Mouse (Mus musculus) heart, postnatal 0 days (tissue): ENCODE results near the gene Hnmt. TPM values are rescaled to one million over a fixed set of nuclear protein-coding genes. Genes with fewer than 3 reads are reported as not detected.
"Not testable (repeated sequence)": the region's sequence is repeated elsewhere in the genome, so short reads cannot be mapped to it uniquely, and the experiment has no call there.

Source experiments
- ATAC-seq: fragments of 200-750 bp; cut with Nextera tagmentation; 2 replicates; pipeline ENCODE4 v1.8.0; 2017; ENCODE audit warnings: low read depth, moderate number of reproducible peaks, moderate library complexity; ENCODE audit not compliant: insufficient read depth
- DNase-seq: peaks from one replicate; pipeline ENCODE4 v3.0.0-alpha.2; 2016; ENCODE audit warnings: low spot score
- H3K27ac ChIP-seq: fragments of 300-500 bp; sonication (generic); 2 replicates; pipeline ENCODE4 v1.5.1; 2014; ENCODE audit warnings: low read depth, mild to moderate bottlenecking
- H3K27me3 ChIP-seq: fragments of 300-500 bp; sonication (generic); 2 replicates; pipeline ENCODE4 v1.6.1; 2014; ENCODE audit warnings: low read length, mixed read lengths; ENCODE audit not compliant: control insufficient read depth, insufficient read depth
- H3K36me3 ChIP-seq: fragments of 300-500 bp; sonication (generic); replicated peaks from 2 replicates; pipeline ENCODE4 v1.6.1; 2014; ENCODE audit warnings: low read length, mixed read lengths; ENCODE audit not compliant: control insufficient read depth, insufficient read depth
- H3K4me1 ChIP-seq: fragments of 300-500 bp; sonication (generic); 2 replicates; pipeline ENCODE4 v1.6.1; 2014; ENCODE audit warnings: antibody characterized with exemption; ENCODE audit not compliant: control insufficient read depth, insufficient read depth
- H3K4me2 ChIP-seq: fragments of 300-500 bp; sonication (generic); 2 replicates; pipeline ENCODE4 v1.6.1; 2014; ENCODE audit warnings: low read depth, mild to moderate bottlenecking, low read length, moderate library complexity
- H3K4me3 ChIP-seq: fragments of 300-500 bp; sonication (generic); 2 replicates; pipeline ENCODE4 v1.5.1; 2014; ENCODE audit warnings: low read depth, low read length
- H3K9ac ChIP-seq: fragments of 300-500 bp; sonication (generic); replicated peaks from 2 replicates; pipeline ENCODE4 v1.6.1; 2014; ENCODE audit warnings: low read depth, low read length, mixed read lengths
- H3K9me3 ChIP-seq: fragments of 300-500 bp; sonication (generic); replicated peaks from 2 replicates; pipeline ENCODE4 v1.6.1; 2016; ENCODE audit warnings: low read length; ENCODE audit not compliant: control insufficient read depth
- CTCF ChIP-seq: IDR thresholded peaks from 2 replicates; pipeline ENCODE4 v1.5.1; 2016; ENCODE audit warnings: antibody characterized with exemption, control low read depth, low read depth
- EP300 ChIP-seq: IDR thresholded peaks from 2 replicates; pipeline ENCODE4 v1.6.1; 2016; ENCODE audit warnings: antibody characterized with exemption, low read depth
- WGBS: fragments of 180-500 bp; shearing (Covaris S2); extraction: QIAGEN DNeasy Blood & Tissue Kit; methylation state at CpG from one replicate; pipeline ENCODE4 v1.1.7; 2014; 5-methylcytosine and 5-hydroxymethylcytosine counted together
- polyA plus RNA-seq: library from polyadenylated mRNA; unstranded; fragments of >200 nt; fragmentation: Nextera tagmentation; extraction: Ambion mirVana; gene quantifications from 2 replicates; pipeline ENCODE4 v1.2.1, GENCODE M21; 2015
- total RNA-seq: library from RNA; depleted of rRNA; stranded (reverse); fragments of >200 nt; gene quantifications from 2 replicates; pipeline ENCODE4 v1.2.3, GENCODE M21; 2014; ENCODE audit warnings: low replicate concordance; rRNA removed

The Hnmt gene
- total and polyA plus RNA-seq, 2 experiments from 2014 or later, result 7.1 to 8.2 TPM

- no peaks in the 10 kb centered on the region for H3K36me3 ChIP-seq
- no peak for TF ChIP-seq CTCF
- no peak for TF ChIP-seq EP300
- 38% methylated on average over 1 of the region's 1 CpGs for WGBS
These were observed 66.3 kb downstream of the Hnmt start for GRCm38 (mm10) chr2:23982860-23983259.

DNA sequence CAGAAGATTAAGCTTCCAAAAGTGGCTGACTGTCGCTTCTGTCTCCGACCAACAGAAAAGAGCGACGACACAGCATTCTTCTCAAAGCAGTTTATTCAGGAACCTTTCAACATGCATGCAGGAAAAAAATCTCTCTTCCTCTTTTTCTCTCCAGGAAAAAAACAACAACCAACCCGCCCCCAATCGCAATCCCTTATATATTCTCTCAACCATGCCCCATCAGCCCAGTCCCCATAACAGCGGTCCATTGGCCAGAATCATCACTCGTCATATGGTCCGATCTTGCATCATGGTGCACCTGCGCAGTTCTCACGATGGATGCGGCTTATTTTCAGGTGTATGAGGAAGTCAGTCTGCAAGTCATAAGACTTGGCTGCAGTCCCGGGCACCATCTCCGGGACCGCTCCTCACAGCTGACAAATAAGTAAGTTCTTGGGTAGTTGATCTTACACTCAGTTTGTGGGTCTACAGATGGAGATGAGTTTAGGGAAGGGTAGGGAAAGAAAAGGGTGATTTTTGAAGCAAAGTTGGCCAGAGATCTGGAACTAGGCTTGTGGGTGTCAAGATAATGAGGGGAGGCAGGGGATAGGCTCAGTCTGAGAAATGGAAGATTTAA is 88.4 kb downstream of the Hnmt start:
- H3K9me3 ChIP-seq, H3K4me1 ChIP-seq, H3K36me3 ChIP-seq, DNase-seq, H3K27me3 ChIP-seq, H3K4me3 ChIP-seq, H3K27ac ChIP-seq, H3K4me2 ChIP-seq, H3K9ac ChIP-seq, ATAC-seq: not testable (repeated sequence)
- 88% methylated on average over 15 of the region's 15 CpGs for WGBS

More at GRCm38 (mm10) chr2:23982860-23983259, 66.3 kb downstream of the Hnmt start:
- Histone ChIP-seq H3K4me1 (no peaks in the 10 kb centered on the region), H3K27ac (no peak overlapping the region), H3K4me2 (no peak overlapping the region), H3K27me3 (no peaks in the 10 kb centered on the region), H3K9ac (no peak overlapping the region), H3K9me3 (no peaks in the 10 kb centered on the region), H3K4me3 (no peak overlapping the region)
- DNase-seq (no peak), ATAC-seq (no peak)

Other genes starting within 250 kb of the Hnmt start
- not detected in 2 replicates for gene Tbpl2, start 47.2 kb upstream of the Hnmt start, total RNA-seq
- gene Tbpl2, start 47.2 kb upstream of the Hnmt start, polyA plus RNA-seq, result not detected in 2 replicates
- not detected in 2 replicates for gene Il1f8, start 103.8 kb upstream of the Hnmt start, total RNA-seq
- not detected in 2 replicates for gene Il1f8, start 103.8 kb upstream of the Hnmt start, polyA plus RNA-seq
- gene Il1f9, start 137.1 kb upstream of the Hnmt start, total RNA-seq, result not detected in 2 replicates
- 0.10 TPM in 1 of 2 replicates, not detected in the other for gene Il1f9, start 137.1 kb upstream of the Hnmt start, polyA plus RNA-seq
- gene Il1f6, start 166.0 kb upstream of the Hnmt start, total RNA-seq, result not detected in 2 replicates
- not detected in 2 replicates for gene Il1f6, start 166.0 kb upstream of the Hnmt start, polyA plus RNA-seq
- gene Il1f5, start 227.6 kb upstream of the Hnmt start, total RNA-seq, result not detected in 2 replicates
- gene Il1f5, start 227.6 kb upstream of the Hnmt start, polyA plus RNA-seq, result not detected in 2 replicates
- gene Il1f10, start 241.8 kb upstream of the Hnmt start, total RNA-seq, result not detected in 2 replicates
- not detected in 2 replicates for gene Il1f10, start 241.8 kb upstream of the Hnmt start, polyA plus RNA-seq